In genomic region chr7:133928981-133929380, GRCm38 (mm10) we compare ENCODE assay signal across 13 mouse cellular contexts.
"Had no signal": no experiment of that assay in that cellular context is flagged by ENCODE, and none has a peak within 500 bp of the region (broad histone marks: within the 10 kb centered on the region; RNA-seq: fewer than 3 reads in every experiment).

No protein-coding gene starts in this region.

- ATAC-seq: liver, embryonic 12.5 days; midbrain, embryonic 15.5 days had no signal

- DNase-seq: kidney, postnatal 10 days; kidney, postnatal 4 days; left cerebral cortex, postnatal 4 days; lung, embryonic 14.5 days; lung, postnatal 10 days; lung, postnatal 4 days; right cerebral cortex, postnatal 14 days; thymus, postnatal 25 days had no signal

- H3K36me3 ChIP-seq: liver, embryonic 12.5 days; midbrain, embryonic 15.5 days; neural tube, embryonic 12.5 days had no signal

- H3K9me3 ChIP-seq: liver, embryonic 12.5 days; megakaryocyte, embryonic 14.5 days; midbrain, embryonic 15.5 days; neural tube, embryonic 12.5 days had no signal

- H3K27ac ChIP-seq: layer of hippocampus, adult 2 months; liver, embryonic 12.5 days; midbrain, embryonic 15.5 days; neural tube, embryonic 12.5 days had no signal

- H3K4me1 ChIP-seq: megakaryocyte, embryonic 14.5 days had no signal

- H3K27me3 ChIP-seq: liver, embryonic 12.5 days; megakaryocyte, embryonic 14.5 days; midbrain, embryonic 15.5 days; neural tube, embryonic 12.5 days had no signal

- H3K4me3 ChIP-seq: layer of hippocampus, adult 2 months; liver, embryonic 12.5 days; megakaryocyte, embryonic 14.5 days; midbrain, embryonic 15.5 days; neural tube, embryonic 12.5 days had no signal
